Mouse (Mus musculus) heart, postnatal 14 days (tissue): Measurements from ENCODE around the gene Gm28360. TPM values are rescaled to one million over a fixed set of nuclear protein-coding genes. Genes with fewer than 3 reads are reported as not detected.
"Not testable (repeated sequence)": the region's sequence is repeated elsewhere in the genome, so short reads cannot be mapped to it uniquely, and the experiment has no call there.

Experiments used
- DNase-seq, 2 experiments: peaks; one replicate each; pipeline ENCODE4 v3.0.0; 2021 to 2022
- intact Hi-C: fragments of 180-260 bp; cut with DNase I; formaldehyde crosslinking; loops from one replicate; pipeline ENCODE4 v1.15.1; 2025
- long read RNA-seq, 2 experiments: library from polyadenylated mRNA; stranded (forward); transcript quantifications; one replicate each; pipeline ENCODE4 v2.0.0; 2021
- total RNA-seq, 2 experiments: library from RNA; stranded (reverse); gene quantifications; 2 replicates each; pipeline ENCODE4 v1.2.3; 2021

Gm28360 gene
- total RNA-seq: not detected
- long read RNA-seq, experiment 1: 0 reads
- long read RNA-seq, experiment 2: 0 reads

DNA sequence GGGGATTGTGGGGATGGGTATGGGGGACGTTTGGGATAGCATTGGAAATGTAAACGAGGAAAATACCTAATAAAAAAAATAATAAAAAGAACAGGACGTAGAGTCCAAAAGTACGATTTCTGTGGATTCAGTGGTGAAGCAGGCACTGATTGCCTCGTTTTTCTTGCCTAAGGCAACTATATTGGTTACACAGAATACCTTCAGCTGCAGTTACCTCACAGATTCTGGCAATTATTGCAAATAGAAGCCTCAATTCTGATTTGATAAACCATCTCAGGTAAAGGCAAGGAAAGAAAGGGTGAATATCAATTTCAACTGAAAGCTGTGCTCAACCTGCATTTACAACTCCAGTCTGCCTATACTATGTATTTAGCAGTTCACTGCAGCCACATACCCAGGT, at the start of gene Gm28360:
TSS of gene Gm28360 (plus strand) at position 301 of the 400 bp plus-strand sequence.
- intact Hi-C loops, DNase-seq: not testable (repeated sequence)

DNA sequence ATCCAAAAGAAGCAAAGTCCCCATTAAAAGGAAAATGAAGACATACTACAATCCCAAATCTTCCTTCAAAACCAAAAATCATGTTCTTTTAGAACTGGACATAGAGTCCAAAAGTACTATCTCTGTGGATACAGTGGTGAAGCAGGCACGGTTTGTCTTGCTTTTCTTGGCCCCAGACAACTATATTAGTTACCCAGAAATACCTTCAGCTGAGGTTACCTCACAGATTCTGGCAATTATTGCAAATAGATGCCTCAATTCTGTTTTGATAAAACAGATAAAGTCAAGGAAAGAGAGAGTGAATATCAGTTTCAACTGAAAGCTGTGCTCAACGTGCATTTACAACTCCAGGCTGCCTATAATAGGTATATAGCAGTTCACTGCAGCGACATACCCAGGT, 49.0 kb upstream of the Gm28360 start, which contains the start of gene B020011L13Rik:
TSS of gene B020011L13Rik (plus strand) at position 301 of the 400 bp plus-strand sequence.
- intact Hi-C loops, DNase-seq: not testable (repeated sequence)

DNA sequence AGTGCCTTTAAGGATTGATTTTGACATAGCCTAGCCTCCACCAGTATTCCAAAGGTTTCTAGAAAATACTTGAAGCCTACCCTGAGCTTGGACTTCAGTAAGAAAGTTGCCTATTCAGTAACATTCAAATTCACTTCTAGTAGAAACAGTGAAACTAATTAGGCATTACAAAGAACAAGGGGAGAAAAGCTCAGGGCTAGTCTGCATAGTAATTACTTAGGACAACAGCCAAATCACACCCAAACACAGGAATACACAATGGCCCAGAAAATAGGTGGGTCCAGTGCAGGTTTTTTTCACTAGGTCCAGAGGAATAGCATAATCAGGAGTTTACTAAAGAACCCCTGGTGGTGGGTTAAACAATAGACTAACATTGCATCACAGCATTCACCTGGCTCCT, 13.6 kb upstream of the Gm28360 start:
- intact Hi-C loops, DNase-seq: not testable (repeated sequence)

DNA sequence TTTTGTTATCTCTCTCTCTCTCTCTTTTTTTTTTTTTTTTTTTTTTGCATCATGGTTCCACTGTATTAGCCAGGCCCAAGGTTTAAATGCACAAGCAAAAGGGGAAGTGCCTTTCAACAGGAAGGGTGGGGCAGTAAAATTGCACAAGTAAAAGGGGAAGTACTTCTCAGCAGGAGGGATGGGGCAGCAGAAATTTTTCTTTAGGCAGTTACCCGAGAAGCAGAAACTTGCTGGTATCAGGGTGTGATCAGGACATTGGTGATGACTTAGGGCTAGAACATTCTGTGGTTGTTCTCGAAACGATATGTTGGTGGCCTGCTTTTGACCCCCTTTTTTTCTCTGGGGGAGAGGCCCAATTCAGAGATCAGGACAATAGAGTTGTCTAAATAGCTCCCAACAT, 21.8 kb downstream of the Gm28360 start:
- intact Hi-C loops, DNase-seq: not testable (repeated sequence)

Other genes with a start within 250 kb of the Gm28360 start
- not detected for gene Gm28363, start 132.9 kb upstream of the Gm28360 start, total RNA-seq
- gene B020011L13Rik, start 48.9 kb upstream of the Gm28360 start, total RNA-seq: not detected
- not detected for gene Gm28168, start 97.9 kb downstream of the Gm28360 start, total RNA-seq
- gene Gm7145, start 135.9 kb downstream of the Gm28360 start, total RNA-seq: not detected